Mouse (Mus musculus) embryonic stem cell, embryonic (primary cell): ENCODE results near the gene Taok2.

Experiments
- CTCF ChIA-PET, 4 experiments: fragments of 300-600 bp in 2 of 4; fragments of 350-600 bp in 2 of 4; sonication (Branson Sonifier 250); formaldehyde crosslinking; loops; one replicate each; lab custom pipeline; 2022; ENCODE audit warnings: inconsistent platforms in 2 of 4; lab: Charles Lee
- POLR2A ChIA-PET, 4 experiments: fragments of 300-600 bp in 2 of 4; fragments of 350-600 bp in 2 of 4; sonication (Branson Sonifier 250); formaldehyde crosslinking; loops; one replicate each; lab custom pipeline; 2022; ENCODE audit warnings: antibody characterized with exemption in 4 of 4, inconsistent platforms in 1 of 4; lab: Charles Lee

Taok2 gene

GRCm38 (mm10) chr7:126823202-126823711 lies 61.2 kb downstream of the Taok2 start:
- POLR2A ChIA-PET, result interaction anchor here in 3 of 4 experiments (0.6 to 2.8 kb wide), 7 partner anchors 9 to 169 kb away, joined by 3 to 9 read pairs (median 5); partner anchors contain the start of gene Fam57b (in 1 of the 3)
- CTCF ChIA-PET, result interaction anchor here in 2 of 4 experiments (0.6 to 1.0 kb wide), 7 partner anchors 35 to 528 kb away, joined by 3 to 9 read pairs (median 3); no protein-coding TSS in a partner anchor

GRCm38 (mm10) chr7:126822741-126823140 lies 61.8 kb downstream of the Taok2 start:
- ChIA-PET CTCF (interaction anchor here in 3 of 4 experiments (0.7 to 1.5 kb wide), 6 partner anchors 9 to 281 kb away, joined by 3 to 12 read pairs (median 4); partner anchors contain the start of gene 4930451I11Rik (in 1 of the 3)), POLR2A (interaction anchor here in 3 of 4 experiments (0.6 to 2.8 kb wide), 6 partner anchors 8 to 169 kb away, joined by 3 to 9 read pairs (median 4); partner anchors contain the start of gene 4930451I11Rik (in 1 of the 3))

DNA sequence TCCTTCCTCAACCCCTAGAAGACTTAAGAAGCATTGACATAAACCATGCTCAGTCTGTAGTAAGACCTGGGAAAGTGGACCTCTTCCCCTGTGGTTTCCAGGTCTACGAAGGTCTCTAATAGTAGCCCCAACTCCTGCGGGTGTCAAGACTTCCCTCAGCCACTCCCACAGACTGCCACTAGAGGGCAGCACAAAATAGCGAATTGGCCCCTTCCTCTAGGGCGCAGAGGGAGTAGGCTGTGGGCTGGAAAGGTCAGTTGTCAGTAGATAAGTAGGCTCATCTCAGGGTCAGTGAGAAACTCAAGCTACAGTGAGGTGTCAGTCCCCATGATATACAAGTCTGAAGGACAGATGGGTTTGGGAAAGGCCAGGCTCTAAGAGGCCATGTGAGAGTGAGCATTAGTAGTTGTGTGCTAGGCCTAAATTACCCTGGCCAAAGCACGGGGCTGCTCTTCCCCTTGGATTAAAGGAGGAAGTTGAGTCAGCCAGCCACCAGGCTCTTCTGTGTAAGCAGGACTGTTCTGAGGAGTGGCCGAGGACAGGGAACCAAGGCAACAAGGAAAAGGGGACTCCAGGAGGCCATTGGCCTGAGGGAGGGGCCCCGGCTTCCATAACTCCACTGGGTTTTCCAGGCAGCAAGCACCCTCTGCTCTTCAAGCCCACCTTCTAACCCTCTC lies 62.5 kb downstream of the Taok2 start:
- CTCF ChIA-PET, result interaction anchor here in 3 of 4 experiments (0.9 to 1.5 kb wide), 14 partner anchors 9 to 289 kb away, joined by 3 to 12 read pairs (median 3); partner anchors contain the start of genes 4930451I11Rik (in 1 of the 3) and Taok2 (in 1 of the 3)
- POLR2A ChIA-PET, result interaction anchor here in 3 of 4 experiments (1.0 to 2.8 kb wide), 8 partner anchors 9 to 170 kb away, joined by 3 to 9 read pairs (median 4); partner anchors contain the start of genes 4930451I11Rik (in 1 of the 3), Hirip3 (in 1 of the 3) and Ino80e (in 1 of the 3)

GRCm38 (mm10) chr7:126818818-126819217 lies 65.7 kb downstream of the Taok2 start:
- ChIA-PET POLR2A (interaction anchor here in 2 of 4 experiments (0.6 to 1.5 kb wide), 6 partner anchors 15 to 957 kb away, joined by 3 to 5 read pairs (median 3); partner anchors contain the start of genes Cdipt (in 1 of the 2) and Setd1a (in 1 of the 2)), CTCF (interaction anchor here in 3 of 4 experiments (0.7 to 0.8 kb wide), 6 partner anchors 66 to 1266 kb away, joined by 3 to 7 read pairs (median 5); partner anchors contain the start of gene Taok2 (in 1 of the 3))

GRCm38 (mm10) chr7:126817595-126817994 lies 66.9 kb downstream of the Taok2 start:
- POLR2A ChIA-PET, result interaction anchor here in 1 of 4 experiments (1.2 to 2.1 kb wide), 2 partner anchors 15 to 18 kb away, joined by 3 to 4 read pairs; no protein-coding TSS in a partner anchor
- CTCF ChIA-PET, result interaction anchor here in 3 of 4 experiments (0.8 to 1.2 kb wide), 3 partner anchors 18 to 287 kb away, joined by 3 to 7 read pairs (median 4); no protein-coding TSS in a partner anchor

DNA sequence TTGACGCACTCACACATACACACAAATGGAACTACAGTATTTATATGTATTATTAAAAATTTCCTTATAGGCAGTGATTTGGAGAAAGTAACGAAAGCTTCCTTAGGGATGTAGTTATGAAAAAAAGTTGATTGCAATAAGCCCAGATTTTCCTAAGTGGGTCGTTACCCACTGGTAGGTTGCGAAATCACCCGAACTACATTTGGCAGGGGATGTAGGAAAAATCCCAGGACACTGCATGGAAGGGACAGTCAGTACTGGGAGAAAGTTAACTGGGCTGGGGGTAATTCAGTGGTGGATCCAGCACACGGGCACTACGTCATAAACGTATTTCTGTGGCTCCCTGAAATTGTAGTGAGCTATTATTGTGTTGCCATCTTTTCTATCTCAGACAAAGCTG lies 68.0 kb downstream of the Taok2 start:
- CTCF ChIA-PET, result interaction anchor here in 2 of 4 experiments (1.2 kb wide), 2 partner anchors 17 to 288 kb away, joined by 3 to 4 read pairs; no protein-coding TSS in a partner anchor
- POLR2A ChIA-PET, result interaction anchor here in 2 of 4 experiments (0.7 to 2.1 kb wide), 3 partner anchors 16 to 898 kb away, joined by 3 to 4 read pairs (median 4); no protein-coding TSS in a partner anchor

DNA sequence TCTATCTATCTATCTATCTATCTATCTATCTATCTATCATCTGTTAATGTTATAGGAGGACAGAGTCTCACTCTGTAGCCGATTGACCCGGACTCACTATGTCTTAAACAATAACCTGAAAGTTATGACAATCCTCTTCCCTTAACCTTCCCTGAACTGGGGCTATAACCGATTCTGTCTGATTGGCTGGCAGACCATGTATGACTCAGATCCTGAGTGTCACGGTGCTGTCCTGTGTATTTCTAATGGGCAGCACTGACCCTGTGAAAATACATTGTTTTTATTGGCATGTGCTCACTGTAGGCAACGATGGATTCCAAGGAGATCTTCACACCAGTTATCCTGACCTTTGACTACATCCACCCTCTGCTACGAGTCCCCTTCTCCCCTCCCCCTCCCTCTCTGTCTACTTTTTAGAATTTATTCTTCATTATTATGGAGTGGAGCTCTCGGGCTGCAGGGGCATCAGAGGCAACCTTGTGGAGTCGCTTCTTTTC lies 68.7 kb downstream of the Taok2 start:
- POLR2A ChIA-PET, result interaction anchor here in 1 of 4 experiments (2.1 kb wide), 1 partner anchor 16 kb away, joined by 4 read pairs; no protein-coding TSS in a partner anchor
- CTCF ChIA-PET, result no interaction called here
